Mouse (Mus musculus) cerebellum, postnatal 36 days (tissue): ENCODE measurements around the gene Cdc37l1.
A peak's percentile ranks its signal among the peaks of the same experiment; 100 is the strongest.

Experiments used
- DNase-seq, 2 experiments: peaks; one replicate each; pipeline ENCODE4 v3.0.0; 2021 to 2022; ENCODE audit warnings: mixed read lengths in 2 of 2

Cdc37l1 gene

GRCm38 (mm10) chr19:29049401-29050075 lies 59.4 kb downstream of the Cdc37l1 start:
- DNase-seq = no peak

DNA sequence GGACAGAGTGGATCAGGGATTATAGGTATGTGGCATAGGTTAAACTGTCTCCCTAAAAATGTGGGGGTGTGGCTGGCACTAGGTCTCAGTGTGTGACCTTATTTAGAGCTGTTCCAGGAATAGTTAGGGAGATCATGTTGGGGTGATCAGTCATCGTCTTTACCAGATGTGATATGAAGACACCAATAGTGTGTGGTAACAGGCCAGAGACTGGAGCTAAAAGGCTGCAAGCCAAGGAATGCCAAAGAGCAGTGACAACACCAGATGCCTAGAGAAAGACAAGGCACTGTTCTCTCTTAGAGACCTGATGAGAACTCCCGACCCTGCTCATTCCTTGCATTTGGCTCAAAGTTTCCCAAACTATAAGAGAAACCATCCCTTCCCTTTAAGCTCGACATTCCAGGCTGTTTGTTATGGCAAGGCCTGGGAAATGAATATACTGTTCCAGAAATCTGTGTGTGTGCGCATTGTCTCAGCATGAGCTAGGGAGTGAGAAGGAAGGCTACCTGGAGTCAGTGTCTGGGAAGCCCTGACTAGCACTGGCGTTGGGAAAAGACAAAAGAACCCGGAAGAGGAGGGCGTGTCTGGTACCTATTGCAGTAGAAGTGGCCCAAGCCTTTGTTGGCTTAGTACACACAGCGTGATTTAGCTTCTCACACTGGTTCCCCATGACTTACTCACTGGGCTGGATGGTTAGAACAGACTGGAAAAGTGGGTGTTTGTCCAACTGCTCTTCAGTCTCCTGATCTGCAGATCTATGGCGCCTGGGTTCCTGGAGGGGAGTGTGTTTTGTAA lies 60.2 kb downstream of the Cdc37l1 start:
- no peak for DNase-seq

DNA sequence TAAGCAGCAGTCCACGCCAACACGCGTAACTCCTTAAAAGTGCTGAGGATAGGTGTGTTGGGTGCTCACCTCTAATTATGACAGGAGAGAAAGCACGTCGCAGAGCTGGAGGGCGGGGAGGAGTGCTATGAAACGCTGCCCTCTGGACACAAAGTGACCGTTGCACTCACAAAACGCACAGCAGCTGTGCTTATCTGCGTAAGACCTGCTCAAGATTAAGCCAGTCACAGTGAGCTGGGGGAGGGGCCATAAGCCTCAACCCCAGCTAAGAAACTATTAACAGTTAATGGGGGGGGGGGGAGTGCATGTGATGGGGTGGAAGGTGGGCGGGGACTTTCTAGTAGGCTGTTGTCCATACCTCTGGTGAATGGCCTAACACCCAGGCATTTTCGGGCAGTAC lies 62.6 kb downstream of the Cdc37l1 start:
- no peak for DNase-seq

GRCm38 (mm10) chr19:29054594-29054993 lies 64.4 kb downstream of the Cdc37l1 start:
- no peak for DNase-seq

DNA sequence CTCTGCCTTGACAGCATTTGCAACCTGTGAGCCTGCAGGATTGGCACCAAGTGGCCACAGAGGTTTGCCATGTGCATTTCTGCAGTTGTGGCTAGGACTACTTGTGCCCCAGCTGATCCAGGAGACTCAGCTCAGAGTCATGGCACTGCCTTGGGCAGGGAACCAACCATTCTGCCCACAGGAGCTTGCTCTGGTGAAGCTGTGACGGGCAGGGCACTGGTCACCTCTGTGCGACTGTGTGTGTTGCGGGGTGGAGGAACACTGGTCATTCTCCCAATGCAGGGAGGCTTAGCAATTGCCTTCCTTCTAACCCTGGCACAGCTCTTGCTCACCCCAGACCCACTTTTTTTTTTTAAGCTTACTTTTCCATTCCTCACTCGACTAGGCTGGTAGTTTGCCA lies 65.3 kb downstream of the Cdc37l1 start:
- DNase-seq = no peak

DNA sequence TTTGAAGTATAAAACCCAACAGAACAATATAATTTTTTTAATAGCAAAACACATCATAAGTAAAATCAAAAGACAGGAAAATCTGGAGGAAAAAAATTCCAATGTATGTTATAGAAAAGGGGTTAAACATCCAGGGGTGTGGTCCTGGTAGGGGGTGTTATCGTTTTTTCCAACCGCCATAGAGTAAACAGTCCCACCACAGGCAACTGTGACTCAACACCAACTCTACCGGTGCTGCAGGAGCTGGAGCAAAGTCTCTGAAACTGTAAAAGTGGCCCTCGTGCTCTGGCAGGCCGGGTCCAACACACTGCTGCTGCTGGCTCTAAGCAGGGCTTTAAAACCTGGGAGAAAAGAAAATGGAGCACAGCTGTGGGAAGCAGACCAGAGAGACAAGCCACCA lies 68.6 kb downstream of the Cdc37l1 start:
- DNase-seq = no peak

- DNase-seq = no peak
Measured at GRCm38 (mm10) chr19:29059688-29060087, 69.5 kb downstream of the Cdc37l1 start.

GRCm38 (mm10) chr19:29060299-29060698 lies 70.1 kb downstream of the Cdc37l1 start:
- DNase-seq = no peak

DNA sequence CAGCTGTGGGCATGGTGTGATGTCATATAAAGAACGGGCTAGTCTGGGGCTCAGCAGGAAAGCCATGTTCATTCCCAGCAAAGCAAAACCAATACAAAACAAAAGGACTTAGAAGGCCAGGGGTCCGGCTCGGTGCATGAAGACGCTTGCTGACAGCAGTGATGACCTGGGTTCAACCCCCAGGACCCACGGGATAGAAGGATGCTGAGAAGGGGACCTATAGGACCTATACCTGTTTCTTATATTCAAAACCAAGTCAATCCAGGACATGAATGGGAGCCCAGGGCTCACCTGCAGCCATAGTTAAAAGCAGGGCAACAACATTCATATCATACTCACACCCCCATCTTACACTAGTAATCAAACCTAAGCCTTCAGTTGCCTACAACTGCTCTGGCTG lies 72.9 kb downstream of the Cdc37l1 start:
- no peak for DNase-seq

GRCm38 (mm10) chr19:29063577-29064363 lies 73.6 kb downstream of the Cdc37l1 start:
- peak; percentile 92 to 95 for DNase-seq

- DNase-seq = no peak
Measured at GRCm38 (mm10) chr19:29064451-29065102, 74.4 kb downstream of the Cdc37l1 start.

DNA sequence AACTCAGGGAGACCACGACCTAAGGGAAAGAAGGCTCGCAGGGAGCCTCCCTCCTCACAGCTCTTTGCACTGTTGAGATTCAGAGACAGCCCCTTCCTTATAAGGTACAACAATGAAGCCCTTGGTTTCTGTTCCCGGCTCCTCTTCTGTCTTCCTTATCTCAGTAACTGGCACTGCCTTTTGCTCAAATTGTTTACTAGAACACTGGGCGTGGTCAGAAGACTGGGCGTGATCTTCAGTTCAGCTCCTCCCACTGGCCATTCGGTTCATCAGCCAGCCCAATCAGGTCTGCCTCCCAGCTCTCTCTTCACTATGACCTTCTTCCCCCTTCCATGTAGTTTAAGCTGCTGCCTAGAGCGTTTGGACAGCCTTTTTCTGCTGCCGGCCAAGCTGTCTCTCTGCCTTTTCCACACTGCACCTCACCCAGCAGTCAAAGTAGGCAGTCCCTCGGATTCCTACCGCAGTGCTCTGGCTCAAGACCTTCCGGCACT lies 76.9 kb downstream of the Cdc37l1 start:
- DNase-seq = no peak

DNA sequence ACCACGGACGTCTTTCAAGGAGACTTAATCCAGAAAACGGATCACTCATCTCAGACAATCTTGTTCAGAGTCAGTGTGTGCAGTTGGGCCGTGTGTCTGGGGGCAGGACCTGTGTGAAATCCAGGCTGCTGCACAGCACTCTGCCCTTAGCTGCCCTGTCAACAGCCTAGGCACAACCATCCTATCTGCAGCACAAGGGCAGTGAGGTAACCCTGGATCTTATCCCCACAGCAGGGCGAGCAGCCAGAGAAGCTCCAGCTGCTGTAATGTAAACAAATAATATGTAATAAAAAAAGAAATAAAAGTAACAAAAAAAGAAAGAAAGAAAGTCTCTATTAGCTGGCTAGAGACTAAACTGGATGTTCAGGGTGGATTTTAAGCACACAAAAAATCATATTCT lies 79.0 kb downstream of the Cdc37l1 start:
- no peak for DNase-seq

GRCm38 (mm10) chr19:29074802-29075201 lies 84.7 kb downstream of the Cdc37l1 start:
- no peak for DNase-seq
